Mouse (Mus musculus) heart, adult 8-10 months (tissue): ENCODE data around the gene Vwf. TPM values are rescaled to one million over a fixed set of nuclear protein-coding genes. Genes with fewer than 3 reads are reported as not detected.

Experiments
- total RNA-seq, 4 experiments: library from RNA; stranded (reverse); gene quantifications; 2 replicates each; pipeline ENCODE4 v1.2.4; 2022

Gene Vwf
- total RNA-seq, 4 experiments from 2014 or later, result 82.6 to 137 (median 104) TPM

Other genes with a start within 250 kb of the Vwf start
- 10 to 100 TPM; 24.4 to 26.2 (median 25.5) TPM for gene Ltbr, start 232.9 kb upstream of the Vwf start, total RNA-seq
- gene Scnn1a, start 226.1 kb upstream of the Vwf start, total RNA-seq, result under 1 TPM; 0.46 to 0.80 (median 0.58) TPM
- 10 to 100 TPM; 50.4 to 54.8 (median 52.8) TPM for gene Tnfrsf1a, start 197.4 kb upstream of the Vwf start, total RNA-seq
- gene Plekhg6, start 166.0 kb upstream of the Vwf start, total RNA-seq, result under 1 TPM in 2 of 4 experiments, not detected in 2; 0.06 to 0.09 TPM
- gene Cd9, start 52.0 kb upstream of the Vwf start, total RNA-seq, result 10 to 100 TPM; 39.4 to 57.8 (median 46.4) TPM
- not detected for gene Ano2, start 143.6 kb downstream of the Vwf start, total RNA-seq